Mouse (Mus musculus): ENCODE data around the gene Olfr281. TPM values are rescaled to one million over a fixed set of nuclear protein-coding genes. Genes with fewer than 3 reads are reported as not detected.

Olfr281 gene
- total RNA-seq, 2 experiments from 2014 or later = not detected

DNA sequence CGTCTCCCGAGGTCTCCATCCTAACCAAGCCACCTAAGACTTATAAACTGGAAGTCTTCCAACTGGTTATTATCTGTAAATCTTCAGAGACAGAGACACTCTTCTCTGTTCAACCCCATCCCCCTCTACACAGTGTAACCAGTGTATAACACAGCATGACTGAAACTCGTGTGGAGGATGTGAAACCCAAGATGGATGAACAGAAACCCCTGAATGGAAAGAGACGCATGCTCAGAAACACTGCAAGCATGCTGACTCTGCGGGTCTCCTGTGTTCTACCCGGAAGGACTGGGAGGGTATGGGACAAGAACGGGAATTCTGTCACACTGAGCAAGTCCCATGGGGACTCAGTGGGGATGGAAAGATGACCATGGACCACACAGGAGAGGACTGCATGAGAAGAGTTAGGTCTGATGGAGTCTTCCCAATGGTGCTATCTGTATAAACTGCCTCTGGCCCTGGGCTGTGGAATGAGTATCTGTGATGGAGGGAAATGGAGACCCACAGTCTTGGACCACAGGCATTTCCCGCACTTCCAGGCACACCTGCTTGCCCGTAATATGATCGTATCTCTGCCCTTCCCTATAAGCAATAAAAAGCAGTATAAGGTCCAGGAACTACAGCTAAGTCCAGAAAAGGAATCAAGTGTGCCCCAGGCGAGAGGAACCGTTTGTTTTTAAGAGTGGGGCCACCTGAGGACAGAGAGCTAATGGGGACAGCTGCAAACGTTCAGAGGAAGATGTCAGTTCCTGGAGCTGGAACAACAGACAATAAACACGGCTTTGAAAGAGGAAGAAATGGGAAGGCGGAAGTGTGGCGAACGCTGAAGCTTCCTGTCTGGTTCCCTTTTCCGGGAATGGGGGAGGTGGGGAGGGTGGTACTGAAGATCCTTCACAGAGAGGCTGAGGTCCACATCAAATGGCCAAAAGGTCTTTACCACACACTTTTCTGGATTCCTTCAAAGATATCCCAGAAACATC, 31.8 kb downstream of the Olfr281 start:
- intact Hi-C loops (cut with DNase I) = loop anchor here (2.0 kb wide), 1 partner anchor 21 kb away; no protein-coding TSS in a partner anchor
- DNase-seq = peak; percentile 63 to 64

DNA sequence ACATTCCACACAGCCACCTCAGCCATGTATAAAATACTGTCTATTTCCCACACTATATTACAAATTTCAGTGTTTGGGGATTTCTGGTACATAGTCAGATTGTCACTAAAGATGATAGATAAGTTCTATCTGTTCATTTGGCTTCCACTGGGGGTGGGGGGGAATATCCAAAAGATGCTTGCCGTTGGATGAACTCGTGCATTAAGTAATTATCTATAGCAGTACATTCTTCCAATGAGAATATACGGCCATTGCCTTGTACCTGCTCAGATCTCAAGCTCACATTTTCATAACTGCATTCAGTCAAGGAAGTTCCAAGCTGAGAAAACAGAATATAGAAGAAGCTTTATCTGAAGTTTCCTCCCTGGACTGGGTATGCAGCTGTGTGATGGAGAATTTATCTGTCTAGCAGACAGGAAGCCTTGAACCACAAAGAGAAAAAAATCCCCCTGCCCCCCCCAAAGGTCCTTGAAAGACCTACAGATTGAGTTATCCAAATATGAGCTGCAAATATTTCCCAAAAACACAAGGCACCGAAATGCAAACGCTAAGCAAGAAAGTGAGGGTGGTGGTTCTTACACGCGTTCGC, 34.1 kb downstream of the Olfr281 start:
- DNase-seq = no peak
- intact Hi-C loops (cut with DNase I) = no loop called here

DNA sequence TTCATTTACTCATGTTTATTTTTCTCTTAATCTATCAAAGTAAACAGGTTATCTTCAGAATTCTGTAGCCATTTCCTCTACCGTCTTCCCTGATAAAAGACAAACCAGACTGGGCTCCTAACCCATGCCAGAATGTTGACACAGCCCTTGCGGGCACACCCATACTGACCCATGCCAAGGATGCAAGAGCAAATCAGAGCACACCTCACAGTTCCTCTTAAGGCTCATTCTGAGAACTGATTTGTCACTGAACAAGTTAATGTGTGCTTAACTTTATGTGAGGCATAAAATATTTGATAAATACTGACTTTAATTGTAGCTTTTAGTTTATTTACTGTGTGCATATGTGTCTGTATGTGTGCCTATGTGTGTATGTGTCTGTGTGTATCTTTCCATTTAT, 38.9 kb downstream of the Olfr281 start:
- no peak for DNase-seq
- intact Hi-C loops (cut with DNase I) = no loop called here

DNA sequence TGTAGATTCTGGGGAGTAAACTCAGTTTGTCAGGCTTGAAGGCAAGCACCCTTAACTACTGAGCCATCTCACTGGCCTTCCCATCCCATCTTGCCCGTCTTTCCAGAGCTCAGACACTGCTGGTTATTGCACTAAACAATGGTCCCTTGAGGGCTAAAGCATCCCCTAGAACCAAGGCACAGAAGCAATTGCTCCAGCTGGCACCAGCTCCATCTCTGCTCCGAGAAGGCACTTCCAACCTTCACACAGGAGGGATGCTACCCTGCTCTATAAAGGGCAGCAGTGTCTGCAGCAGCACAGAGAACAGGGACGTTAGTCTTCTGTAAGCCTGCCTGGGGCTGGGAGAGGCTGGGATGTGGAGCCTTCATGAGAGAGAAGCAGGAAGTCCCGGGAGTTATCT, 39.7 kb downstream of the Olfr281 start, which contains the start of gene Olfr279:
TSS of gene Olfr279 (plus strand) at position 301 of the 400 bp plus-strand sequence.
- intact Hi-C loops (cut with DNase I) = no loop called here
- DNase-seq = no peak

DNA sequence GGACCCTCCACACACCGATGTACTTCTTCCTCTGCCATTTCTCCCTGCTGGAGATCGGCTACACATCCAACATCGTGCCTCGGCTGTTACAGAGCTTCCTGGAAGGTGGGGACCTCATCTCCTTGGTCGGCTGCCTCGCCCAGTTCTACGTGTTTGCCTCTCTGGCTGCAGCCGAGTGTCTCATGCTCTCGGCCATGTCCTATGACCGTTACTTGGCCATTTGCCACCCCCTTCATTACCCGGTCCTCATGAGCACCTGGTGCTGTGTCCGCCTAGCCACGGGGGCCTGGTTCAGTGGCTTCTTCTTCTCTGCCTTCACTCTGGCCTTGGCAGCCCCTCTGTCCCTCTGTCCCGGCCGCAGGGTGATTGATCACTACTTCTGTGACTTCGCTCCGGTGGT, 45.2 kb downstream of the Olfr281 start:
- DNase-seq = no peak
- intact Hi-C loops (cut with DNase I) = no loop called here

DNA sequence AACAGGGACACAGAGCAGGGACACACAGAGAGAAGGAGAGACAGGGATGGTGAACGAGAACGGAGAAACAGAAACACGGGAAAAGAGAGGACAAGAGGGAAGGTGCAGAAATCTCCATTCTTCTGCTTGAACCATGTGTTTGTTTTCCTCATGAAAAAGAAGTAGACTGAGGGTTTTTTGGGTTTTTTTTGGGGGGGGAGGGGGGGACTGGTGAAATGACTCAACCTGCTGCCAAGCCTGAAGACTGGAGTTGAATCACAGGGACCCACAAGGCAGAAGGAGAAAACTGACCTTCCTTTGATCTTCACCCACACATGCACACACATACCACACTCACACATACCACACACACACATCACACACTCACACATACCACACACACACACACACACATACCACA, 50.9 kb downstream of the Olfr281 start:
- intact Hi-C loops (cut with DNase I) = no loop called here
- no peak for DNase-seq

DNA sequence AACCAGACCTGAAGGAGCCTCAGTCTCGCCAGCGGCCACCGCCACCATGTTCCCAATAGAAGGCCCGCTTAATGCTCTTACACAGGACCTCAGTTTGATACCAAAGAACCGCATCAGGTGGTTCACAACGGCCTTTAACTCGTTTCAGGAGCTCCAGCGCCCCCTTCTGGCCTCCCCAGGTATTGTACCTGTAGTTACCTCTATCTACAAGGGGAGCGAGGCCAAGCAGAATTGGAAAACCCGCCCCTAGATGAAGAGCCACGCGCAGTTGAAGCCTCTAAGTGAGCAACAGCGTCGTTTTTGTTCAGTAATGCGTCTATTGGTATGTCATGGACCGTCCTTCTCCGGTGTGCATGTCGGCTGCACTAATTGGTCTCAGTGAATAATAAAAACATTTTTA, 52.1 kb downstream of the Olfr281 start:
- DNase-seq = peak; percentile 68 to 85
- intact Hi-C loops (cut with DNase I) = loop anchor here (2.0 kb wide), 1 partner anchor 20 kb away; no protein-coding TSS in a partner anchor

DNA sequence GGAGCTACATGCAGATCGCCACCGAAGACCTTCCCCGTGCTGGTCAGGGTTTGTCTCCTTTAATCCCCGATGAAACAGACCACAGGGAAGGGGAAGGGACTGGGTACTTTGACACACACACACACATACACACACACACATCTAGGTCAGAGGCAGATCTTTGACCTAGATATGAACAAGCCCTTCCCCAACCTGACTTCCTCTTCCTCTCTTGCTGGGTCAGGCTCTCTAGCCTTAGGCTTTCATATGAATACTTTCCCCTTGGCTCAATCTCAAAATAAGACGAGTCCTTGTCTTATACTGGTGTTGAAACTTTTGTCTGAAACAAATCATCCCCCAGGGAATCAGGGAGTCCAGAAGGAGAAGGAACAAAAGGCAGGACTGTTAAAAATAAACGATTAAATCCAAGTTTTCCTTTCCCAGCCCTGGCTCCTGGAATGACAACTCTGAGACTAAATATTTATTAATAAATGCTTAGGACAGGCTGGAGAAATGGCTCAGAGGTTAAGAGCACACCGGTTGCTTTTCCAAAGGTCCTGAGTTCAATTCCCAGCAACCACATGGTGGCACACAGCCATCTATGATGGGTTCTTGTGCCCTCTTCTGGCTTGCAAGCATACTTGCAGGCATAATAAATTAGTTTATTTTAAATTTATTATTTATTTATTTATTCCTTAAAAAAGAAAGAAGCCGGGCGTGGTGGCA, 54.0 kb downstream of the Olfr281 start:
- DNase-seq = no peak
- intact Hi-C loops (cut with DNase I) = no loop called here

DNA sequence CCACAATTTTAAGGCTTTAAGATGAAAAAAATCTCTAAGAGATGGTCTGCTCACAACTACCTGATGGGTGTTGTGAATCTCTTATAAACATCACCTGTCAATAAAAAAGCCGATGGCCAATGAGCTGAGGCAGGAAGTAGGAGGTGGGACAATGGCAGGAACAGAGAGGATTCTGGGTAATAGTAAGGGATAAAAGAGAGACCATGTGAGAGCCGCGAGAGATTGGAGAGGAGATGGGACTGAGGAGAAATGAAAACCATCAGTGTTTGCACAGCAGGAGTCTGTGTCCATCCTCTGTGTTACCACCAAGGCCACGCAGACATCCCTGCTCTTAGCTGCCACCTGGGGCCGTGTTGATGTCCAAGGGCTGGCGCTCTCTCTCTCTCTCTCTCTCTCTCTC, 54.9 kb downstream of the Olfr281 start:
- intact Hi-C loops (cut with DNase I) = no loop called here

DNA sequence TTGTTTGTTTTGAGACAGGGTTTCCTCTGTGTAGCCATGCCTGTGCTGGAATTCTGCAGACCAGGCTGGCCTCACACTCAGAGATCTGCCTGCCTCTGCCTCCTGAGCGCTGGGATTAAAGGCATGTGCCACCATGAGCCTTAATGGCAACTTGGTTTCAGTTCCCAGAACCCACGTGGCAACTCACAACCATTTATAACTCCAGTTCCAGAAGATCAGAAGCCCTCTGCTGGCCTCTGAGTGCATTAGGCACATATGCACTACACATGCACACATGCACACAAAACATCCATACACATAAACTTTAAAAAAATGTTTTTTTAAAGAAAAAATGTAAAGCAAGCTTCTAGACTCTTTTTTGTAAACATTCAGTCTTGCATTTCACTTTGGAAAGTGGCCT, 57.0 kb downstream of the Olfr281 start:
- no peak for DNase-seq
- intact Hi-C loops (cut with DNase I) = no loop called here

More for the DNA sequence above, 54.9 kb downstream of the Olfr281 start:
- no peak for DNase-seq

Other genes with a start within 250 kb of the Olfr281 start
- not detected for gene Gm44579, start 231.6 kb upstream of the Olfr281 start, total RNA-seq (2021)
- gene Olfr287, start 231.5 kb upstream of the Olfr281 start, total RNA-seq (2021) = not detected
- not detected for gene Olfr286, start 218.1 kb upstream of the Olfr281 start, total RNA-seq (2021)
- not detected for gene H1fnt, start 195.3 kb upstream of the Olfr281 start, total RNA-seq (2021)
- 1 to 10 TPM; 5.4 to 6.5 TPM for gene Zfp641, start 156.4 kb upstream of the Olfr281 start, total RNA-seq (2021)
- not detected for gene Olfr285, start 135.2 kb upstream of the Olfr281 start, total RNA-seq (2021)
- not detected for gene Olfr284, start 111.6 kb upstream of the Olfr281 start, total RNA-seq (2021)
- gene Olfr283, start 71.6 kb upstream of the Olfr281 start, total RNA-seq (2021) = not detected
- gene Olfr282, start 21.4 kb upstream of the Olfr281 start, total RNA-seq (2021) = not detected
- not detected for gene OR5BS1P, start 17.3 kb downstream of the Olfr281 start, total RNA-seq (2021)
- under 1 TPM in 1 of 2 experiments, not detected in 1; 0.47 TPM for gene Lalba, start 30.1 kb downstream of the Olfr281 start, total RNA-seq (2021)
- not detected for gene Olfr279, start 39.8 kb downstream of the Olfr281 start, total RNA-seq (2021)
- 10 to 100 TPM; 89.3 to 91.8 TPM for gene Kansl2, start 81.7 kb downstream of the Olfr281 start, total RNA-seq (2021)
- gene Ccnt1, start 118.3 kb downstream of the Olfr281 start, total RNA-seq (2021) = 10 to 100 TPM; 34.5 to 40.0 TPM
- gene 4930415O20Rik, start 118.4 kb downstream of the Olfr281 start, total RNA-seq (2021) = under 1 TPM in 1 of 2 experiments, not detected in 1; 0.53 TPM
- gene Adcy6, start 157.5 kb downstream of the Olfr281 start, total RNA-seq (2021) = 100 to 1,000 TPM; 187 to 200 TPM
- gene Cacnb3, start 178.3 kb downstream of the Olfr281 start, total RNA-seq (2021) = 10 to 100 TPM; 13.6 to 14.0 TPM
- 10 to 100 TPM; 55.2 to 57.2 TPM for gene Ddx23, start 210.3 kb downstream of the Olfr281 start, total RNA-seq (2021)
- 1 to 10 TPM in 1 of 2 experiments, under 1 TPM in 1; 0.84 to 1.9 TPM for gene Rnd1, start 224.9 kb downstream of the Olfr281 start, total RNA-seq (2021)